Mouse (Mus musculus) kidney, postnatal 14 days (tissue): ENCODE data around the gene Dlg5.

Experiments
- DNase-seq: peaks from one replicate; pipeline ENCODE4 v3.0.0; 2022; ENCODE audit warnings: mixed read lengths

Gene Dlg5

DNA sequence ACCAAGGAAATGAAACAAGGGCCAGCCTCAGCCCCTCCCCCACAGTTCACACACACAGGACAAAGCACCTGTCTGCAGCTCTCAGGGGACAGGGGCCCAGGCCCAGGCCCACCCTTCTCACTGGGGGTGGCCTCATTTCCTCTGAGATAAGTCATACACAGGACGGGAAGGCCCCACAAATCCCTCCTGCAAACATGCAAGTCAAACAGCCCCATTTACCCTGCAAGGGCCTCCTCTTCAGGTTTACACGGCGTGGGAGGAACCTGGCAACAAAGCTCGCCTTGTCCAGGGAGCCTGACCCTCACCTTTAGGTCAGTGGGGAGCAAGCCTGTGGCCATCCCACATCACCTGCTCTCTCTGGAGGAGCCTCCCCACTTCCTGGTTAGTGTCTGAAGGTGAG is 60.2 kb downstream of the Dlg5 start:
- DNase-seq, result no peak

- no peak for DNase-seq
These were observed 62.8 kb downstream of the Dlg5 start for GRCm38 (mm10) chr14:24182955-24183354.

GRCm38 (mm10) chr14:24181811-24182506 is 63.8 kb downstream of the Dlg5 start:
- peak; percentile 81 for DNase-seq

DNA sequence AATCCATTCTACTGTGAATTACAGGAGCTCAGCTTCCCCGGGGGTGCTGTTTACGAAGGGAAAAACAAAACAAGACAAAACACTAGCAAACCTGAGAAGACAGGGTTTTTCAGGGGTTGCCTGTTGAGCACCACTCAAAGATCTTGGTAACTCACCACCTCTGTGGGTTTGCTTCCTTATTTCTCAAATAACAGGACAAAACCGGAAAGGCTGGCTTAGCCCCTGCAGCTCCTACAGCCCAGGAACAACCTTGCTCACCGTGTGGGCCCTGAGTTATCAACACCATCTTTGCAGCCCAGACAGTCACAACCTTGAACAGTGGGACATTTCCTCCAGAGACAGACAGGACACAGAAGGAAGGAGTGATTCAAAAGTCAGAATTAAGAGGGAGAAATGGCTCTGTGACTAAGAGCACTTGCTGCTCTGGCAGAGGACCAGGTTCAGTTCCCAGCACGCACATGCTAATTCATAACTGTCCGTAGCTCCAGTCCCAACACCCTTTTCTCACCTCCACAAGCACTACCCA is 66.2 kb downstream of the Dlg5 start:
- peak; percentile 19 for DNase-seq

DNA sequence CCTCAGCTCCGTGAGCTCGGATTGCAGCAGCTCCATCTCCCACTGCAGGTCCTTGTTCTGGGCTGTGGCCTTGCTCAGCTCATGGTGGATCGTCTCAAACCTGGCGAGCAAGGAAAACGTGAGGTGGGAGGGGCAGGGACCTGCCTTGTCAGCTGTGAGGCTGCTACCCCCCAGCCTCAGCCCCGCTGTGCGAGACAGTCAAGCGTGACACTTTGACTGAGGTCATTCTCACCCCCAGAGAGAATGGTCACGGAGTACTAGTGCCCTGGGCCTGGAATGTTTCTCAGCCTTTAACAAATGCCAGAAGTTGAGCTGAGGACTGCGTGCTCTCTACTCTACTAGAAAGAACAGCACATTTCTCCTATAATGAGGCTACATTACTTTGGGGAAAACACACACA is 69.1 kb downstream of the Dlg5 start:
- peak; percentile 58 for DNase-seq

GRCm38 (mm10) chr14:24173326-24173725 is 72.4 kb downstream of the Dlg5 start:
- DNase-seq, result no peak

- DNase-seq, result peak; percentile 65
These were observed 73.9 kb downstream of the Dlg5 start for GRCm38 (mm10) chr14:24171639-24172311.

DNA sequence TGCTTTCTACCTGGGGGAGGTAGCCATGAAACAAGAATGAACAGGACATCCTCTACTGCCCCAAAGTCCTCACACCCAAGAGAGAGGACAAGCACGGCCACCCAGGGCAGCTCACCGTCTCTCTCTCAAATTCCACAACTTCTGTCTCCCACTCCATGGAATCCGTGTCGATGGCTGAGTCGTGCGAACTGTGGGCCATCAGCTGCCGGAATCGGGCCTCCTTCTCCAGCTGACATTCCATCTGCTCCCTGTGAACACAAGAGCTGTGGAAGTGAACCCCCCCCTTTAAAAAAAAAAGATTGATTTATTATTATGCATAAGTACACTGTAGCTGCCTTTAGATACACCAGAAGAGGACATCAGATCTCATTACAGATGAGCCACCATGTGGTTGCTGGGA is 79.7 kb downstream of the Dlg5 start:
- no peak for DNase-seq

DNA sequence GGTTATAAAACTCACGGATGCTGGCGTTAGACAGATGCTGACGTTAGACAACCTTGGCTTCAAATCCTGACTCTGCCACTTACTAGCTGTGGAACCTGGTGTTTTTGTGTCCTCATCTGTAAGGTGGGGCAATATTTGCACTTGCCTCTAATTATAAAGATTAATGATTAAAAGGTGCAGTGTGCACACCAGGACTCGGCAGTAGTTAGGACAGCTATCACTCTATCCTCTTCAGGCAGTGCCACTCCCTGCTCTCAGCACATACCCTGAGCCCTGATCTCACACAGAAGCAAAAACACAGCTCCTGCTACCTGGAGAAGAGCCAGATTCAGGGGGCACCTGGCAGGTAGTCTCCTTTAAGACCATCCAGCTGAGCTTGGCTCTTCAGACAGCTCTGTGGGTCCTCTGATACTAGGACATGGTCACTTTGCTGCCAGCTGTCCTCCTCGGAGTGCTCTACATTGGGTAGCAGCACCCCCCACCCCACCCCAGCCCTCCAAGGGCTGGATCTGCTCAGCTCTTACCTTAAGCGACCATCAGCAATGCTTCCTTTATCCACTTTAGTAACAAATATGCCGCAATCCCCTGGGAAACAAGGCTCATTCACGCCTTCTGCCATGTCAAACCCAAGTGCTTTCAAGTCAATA is 80.9 kb downstream of the Dlg5 start:
- DNase-seq, result no peak

DNA sequence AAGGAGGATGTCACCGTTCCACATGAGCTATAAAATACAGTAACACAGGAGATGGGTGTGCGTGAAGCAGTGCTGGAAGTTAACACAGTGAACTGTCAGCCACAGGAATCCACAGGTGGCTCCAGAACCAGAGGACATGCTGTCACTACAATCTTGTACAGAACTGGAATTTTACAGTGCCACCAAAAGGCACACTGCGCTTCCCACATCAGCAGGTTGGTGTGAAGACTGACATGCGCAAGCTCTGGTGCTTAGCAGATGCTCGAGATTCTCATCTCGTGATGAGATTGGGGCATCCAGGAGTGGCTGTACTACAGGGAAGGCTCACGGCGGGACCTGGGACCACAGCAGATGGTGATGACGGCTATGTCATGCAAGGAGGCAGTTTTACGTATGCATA is 82.9 kb downstream of the Dlg5 start:
- DNase-seq, result no peak

GRCm38 (mm10) chr14:24148892-24149291 is 96.8 kb downstream of the Dlg5 start:
- no peak for DNase-seq

DNA sequence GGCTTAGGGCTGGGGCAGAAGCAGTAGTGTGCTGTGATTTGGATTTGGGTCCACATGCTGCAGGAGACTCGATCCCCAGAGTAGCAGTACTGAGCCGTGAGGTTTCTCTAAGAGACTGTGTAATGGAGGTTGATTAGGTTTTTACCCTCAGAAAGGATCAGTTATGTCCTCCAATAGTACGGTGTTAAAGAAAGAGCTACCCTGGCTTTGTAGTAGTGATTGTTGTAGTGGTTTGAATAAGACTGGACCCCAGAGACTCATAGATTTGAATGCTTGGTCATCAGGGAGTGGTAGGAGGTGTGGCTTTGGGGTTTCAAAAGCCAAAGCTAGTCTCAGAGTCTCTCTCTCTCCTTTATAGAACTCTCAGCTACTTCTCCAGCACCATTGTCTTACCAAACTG is 100.9 kb downstream of the Dlg5 start:
- no peak for DNase-seq

- DNase-seq, result peak; percentile 9
These were observed 101.3 kb downstream of the Dlg5 start for GRCm38 (mm10) chr14:24144421-24144820.

DNA sequence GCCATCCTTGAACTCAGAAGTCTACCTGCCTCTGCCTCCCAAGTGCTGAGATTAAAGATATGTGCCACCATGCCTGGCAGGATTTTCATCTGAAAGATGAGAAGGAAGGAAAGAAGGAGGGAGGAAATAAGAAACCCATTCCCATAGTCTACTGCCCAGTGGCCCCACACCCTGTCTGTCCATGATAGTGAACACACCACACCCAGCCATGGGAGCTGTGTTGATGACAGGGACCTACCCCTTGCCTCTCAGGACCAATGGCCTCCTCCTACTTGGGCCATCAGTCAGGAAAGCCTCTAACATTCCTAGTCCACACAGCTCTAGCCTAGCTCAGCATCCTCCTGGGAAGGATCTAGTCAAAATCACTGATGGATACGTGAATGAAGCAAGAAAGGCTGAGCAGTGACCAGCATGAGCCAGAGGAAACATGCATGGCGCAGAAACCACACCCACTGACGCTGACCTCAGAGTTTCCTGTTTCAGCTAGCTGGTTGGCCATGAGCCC is 102.7 kb downstream of the Dlg5 start:
- no peak for DNase-seq

GRCm38 (mm10) chr14:24141727-24142126 is 104.0 kb downstream of the Dlg5 start:
- DNase-seq, result no peak

DNA sequence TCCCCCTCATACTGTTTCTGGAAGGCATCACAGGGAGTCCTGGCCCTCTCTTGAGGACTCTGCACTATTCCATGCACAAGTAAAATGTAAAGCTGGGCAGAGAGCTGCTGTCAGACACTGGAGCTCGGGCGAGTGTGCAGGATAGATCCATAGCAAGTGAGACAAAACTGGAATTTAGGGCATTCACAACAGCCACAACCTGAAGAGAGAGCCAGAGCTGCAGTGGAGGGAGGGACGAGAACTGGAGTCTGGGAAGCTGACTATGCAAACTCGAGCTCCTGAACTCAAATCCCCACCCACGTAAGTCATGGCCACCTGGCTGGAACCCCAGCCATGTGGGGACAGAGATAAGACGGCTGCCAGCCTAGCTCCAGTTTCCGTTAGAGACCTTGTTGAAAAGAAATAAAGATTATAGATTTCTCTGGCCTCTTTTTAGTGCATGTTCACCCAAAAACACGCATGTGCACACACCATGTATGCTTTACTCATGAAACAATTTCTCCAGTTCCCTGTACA is 105.4 kb downstream of the Dlg5 start:
- no peak for DNase-seq

DNA sequence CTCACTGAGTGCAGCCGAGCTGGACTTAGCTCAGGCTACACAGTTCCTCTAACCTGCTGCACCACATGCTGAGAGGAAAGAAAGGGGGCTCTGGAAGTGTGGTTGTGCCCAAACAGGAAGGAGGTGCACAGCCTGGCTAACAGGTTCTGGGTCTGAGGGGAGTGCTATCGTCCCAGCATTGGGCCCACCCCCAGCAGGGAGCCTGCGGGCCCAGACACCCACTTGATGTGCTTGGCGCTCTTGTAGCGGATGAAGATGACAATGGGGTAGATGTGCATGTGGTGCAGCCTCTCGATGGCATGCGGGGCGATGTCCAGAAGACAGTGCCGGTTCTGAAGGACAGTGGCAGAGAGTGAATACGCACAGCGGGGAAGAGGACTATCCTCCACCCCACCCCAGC is 108.8 kb downstream of the Dlg5 start:
- no peak for DNase-seq

GRCm38 (mm10) chr14:24134623-24135290 is 111.0 kb downstream of the Dlg5 start:
- no peak for DNase-seq

GRCm38 (mm10) chr14:24133801-24134200 is 111.9 kb downstream of the Dlg5 start:
- no peak for DNase-seq

DNA sequence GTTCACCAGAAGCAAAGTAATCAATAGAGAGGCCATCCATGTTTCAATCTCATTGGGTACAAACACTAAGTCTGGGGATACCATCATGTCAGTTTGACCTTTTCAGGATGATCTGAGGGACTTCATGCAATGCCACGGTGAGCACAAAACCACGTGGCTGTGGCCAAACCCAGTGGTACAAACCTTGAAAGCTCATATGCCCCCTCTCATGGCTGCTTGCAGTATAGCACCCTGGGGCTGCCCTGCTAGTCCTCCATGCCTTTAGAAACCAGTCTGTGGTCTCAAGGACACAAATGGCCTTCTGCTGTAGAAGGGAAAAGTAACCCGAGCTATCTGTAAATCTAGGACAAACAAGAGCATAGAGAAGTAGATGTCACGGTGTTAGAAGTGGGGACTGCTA is 113.6 kb downstream of the Dlg5 start:
- DNase-seq, result peak; percentile 46

- DNase-seq, result no peak
These were observed 120.7 kb downstream of the Dlg5 start for GRCm38 (mm10) chr14:24125069-24125468.

DNA sequence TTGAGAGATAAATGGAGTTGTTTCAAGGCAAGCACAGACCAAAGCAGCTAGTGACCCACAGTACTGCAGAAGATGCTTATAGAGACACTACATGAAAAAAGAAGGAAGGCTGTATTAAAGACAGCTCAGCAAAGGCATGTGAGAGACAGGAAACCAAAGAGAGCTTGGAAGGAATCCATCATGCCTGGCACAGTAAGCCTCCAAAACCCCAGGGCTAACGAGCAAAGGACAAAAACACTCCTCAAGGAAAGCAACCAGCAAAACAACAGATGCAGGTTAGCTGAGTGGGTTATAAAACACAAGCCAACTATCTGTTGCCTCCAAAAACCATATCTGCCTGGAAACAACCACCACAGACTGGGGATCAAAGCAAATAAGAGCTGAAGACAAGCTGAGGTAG is 121.5 kb downstream of the Dlg5 start:
- DNase-seq, result no peak

DNA sequence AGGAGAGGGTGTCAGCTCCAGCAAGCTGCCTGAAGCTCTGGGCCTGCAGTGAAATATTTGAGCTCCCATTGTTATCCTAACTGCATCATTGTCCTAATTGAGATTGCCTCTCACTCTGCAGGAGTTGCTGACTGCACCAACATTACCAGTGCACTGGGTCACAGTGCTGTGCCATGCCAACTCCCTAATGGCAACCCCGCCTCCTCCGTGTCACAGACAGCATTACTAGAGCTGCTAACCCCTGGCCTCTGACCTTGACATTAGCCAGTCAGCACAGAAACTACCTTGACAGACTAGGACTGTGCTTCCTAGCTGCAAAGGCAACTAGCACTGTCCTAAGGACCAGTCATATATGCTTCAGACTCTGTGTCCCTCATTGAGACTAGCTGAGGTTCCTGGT is 139.0 kb downstream of the Dlg5 start:
- no peak for DNase-seq
